Mouse (Mus musculus) spleen, adult 2 months (tissue): Measurements from ENCODE around the gene Fanci.

Experiments used
- CTCF ChIP-seq: fragments of 200-500 bp; IDR thresholded peaks from 2 replicates; pipeline ENCODE4 v1.5.1; 2011; ENCODE audit warnings: mild to moderate bottlenecking, inconsistent platforms; ENCODE audit not compliant: insufficient read depth, insufficient read length, insufficient replicate concordance; ENCODE audit errors: extremely low read depth
- POLR2A ChIP-seq: fragments of 200-500 bp; IDR thresholded peaks from 2 replicates; pipeline ENCODE4 v1.6.1; 2011; ENCODE audit warnings: low read depth, low read length, inconsistent platforms

DNA sequence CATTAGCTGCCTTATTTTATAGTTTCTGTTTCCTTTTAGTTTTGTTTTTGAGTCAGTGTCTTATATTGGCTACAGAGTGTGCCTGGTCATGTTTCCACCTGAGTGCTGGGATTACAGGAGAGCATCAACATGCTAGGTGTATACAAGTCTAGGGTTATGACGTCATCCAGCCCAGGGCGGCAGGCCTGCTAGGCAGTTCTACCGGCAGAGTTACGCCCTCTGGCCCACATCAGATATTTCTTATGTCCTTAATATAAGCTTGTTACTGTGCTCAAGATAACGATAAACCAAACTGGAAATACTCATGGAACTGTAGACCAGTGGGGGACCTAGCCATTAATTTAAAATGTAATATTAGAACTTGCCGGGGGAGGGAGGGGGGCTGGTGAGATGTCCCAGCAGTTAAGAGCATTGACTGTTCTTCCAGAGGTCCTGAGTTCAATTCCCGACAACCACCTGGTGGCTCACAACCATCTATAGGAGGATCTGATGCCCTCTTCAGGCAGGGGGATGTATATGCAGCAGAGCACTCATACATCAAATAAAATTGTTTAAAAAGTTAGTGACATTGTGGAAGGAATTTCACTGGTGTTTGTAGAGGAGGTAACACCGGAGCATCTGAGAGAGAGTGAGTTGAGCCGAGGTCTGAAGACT, 1.3 kb downstream of the Fanci start:
- no peak for TF ChIP-seq CTCF
- no peak for TF ChIP-seq POLR2A
